Mouse (Mus musculus): ENCODE results near the gene Gstm3. TPM values are rescaled to one million over a fixed set of nuclear protein-coding genes. Genes with fewer than 3 reads are reported as not detected.
A peak's percentile ranks its signal among the peaks of the same experiment; 100 is the strongest.
"Not testable (repeated sequence)": the region's sequence is repeated elsewhere in the genome, so short reads cannot be mapped to it uniquely, and the experiment has no call there.

The Gstm3 gene
- total and polyA plus RNA-seq, 3 experiments: 0.58 TPM; not detected in 2

DNA sequence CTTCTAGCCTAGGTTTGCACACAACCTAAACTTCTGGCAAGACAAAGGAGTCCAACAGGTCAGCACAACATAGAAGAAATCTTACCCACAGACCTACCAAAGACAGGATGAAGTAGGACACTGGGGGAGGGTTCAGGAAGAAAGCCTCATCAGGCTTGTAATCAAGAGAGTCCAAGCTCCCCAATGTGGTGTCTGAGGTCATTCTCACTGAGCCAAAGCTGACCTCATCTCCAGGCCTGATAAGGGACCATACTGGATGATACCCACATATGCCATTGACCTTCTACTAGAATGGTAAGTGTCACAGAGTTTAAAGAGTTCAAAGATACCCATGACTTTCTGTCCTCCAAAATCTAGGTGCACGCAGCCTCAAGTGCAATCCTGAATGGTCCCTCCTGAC, 5.2 kb upstream of the Gstm3 start:
- DNase-seq: peak; percentile 43

DNA sequence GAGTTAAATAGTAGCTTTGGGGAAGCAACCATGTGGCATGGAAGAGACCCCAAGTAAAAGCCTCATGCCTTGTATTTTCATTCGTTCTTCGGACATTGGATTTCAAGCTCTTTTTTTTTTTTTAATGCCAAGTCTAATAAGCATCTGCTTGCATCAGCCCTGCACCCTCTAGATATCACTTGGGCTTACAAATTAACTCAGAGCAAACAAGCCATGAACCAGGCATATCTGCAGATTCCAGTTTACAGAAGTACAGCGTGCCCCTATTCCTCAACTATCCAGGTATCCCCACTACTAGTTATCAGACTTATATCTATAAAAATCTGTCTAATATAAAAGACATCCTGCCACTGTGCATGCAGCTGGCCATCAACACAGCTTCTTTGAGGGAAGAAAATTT, 3.0 kb upstream of the Gstm3 start:
- no peak for DNase-seq

DNA sequence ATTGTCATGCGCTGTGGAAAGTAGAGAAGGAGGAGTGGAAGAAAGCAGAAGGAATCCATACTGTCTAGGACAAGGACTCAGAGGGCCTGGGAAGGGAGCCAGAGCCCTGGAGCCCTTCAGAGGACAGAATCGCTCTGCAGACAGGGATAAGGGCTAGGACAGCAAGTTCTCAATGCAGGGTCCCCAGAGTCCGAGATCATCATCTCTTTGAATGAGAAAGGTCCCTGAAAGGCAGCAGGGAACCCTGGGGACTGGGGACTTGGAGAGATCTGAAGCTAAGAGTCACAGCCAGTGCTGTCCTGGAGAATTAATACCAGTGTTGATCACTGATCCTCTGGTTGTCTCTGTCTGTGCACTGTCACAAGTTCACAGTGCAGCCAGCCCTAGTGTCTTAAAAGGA, 2.0 kb upstream of the Gstm3 start:
- not testable (repeated sequence) for DNase-seq

DNA sequence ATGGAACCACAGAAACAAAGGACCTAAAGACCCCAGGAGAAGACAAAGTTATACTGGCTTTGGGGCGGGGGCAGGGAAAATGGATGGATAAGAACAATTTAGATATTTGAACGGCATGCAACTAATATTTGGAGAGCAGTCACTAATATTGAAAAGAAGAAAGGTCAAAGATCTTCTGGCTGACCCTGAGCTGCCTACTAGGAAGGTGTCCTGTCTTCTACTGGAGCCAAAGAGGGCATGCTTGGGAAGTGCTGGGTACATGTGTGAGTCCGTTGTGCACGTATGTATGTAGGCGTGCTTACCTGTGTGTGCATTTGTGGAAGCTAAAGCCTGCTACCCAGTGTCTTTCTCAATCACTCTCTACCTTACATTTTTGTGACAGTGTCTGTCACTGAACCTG, 2.5 kb downstream of the Gstm3 start:
- no peak for DNase-seq

DNA sequence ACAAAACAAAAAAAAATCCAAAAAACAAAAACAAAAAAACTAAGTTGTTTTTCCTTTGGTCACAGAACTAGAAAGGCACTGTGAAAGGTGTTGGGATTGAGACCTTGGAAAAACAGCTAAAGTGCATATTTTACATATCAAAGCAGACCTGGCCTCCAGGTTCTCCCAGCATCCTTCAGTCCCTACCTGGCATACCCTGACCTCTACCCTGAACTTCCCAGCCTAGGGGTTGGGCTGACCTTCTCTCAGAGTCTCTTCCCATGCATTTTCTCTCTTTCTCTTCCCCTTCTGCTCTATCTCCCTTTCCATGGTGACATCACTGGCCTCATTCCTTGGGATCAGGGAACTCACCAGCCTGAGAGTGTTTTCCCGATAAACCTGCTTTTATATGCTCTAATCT, 3.5 kb downstream of the Gstm3 start:
- DNase-seq: no peak

DNA sequence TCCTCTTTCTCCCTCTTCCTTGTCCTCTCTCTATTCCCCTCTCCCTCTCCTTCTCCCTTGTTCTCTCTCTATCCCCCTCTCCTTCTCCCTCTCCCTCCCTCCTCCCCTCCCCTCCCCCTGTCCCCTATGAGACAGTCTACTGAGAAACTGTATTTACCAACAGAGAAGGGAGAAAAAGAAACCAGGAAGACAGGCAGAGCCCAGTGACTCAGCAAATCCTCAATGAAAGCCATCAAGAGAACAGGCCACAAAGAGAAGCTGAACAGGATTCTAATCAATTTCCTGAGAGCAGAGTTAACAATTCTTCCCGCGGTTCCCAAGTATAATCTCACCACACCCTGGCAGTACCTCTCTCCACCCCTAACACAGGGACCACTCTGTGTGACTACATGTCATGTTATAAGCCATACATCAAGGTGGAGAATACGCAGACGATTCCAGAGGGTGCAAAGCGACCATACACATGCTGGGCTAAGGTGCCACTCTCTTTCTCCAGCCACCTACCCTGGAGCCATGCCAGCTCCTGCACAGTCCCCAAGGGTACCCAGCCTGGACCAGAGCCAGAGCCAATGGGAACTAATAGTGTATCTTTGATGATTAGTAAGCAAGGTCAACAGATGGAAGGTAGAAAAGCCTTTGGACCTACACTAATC, 4.3 kb downstream of the Gstm3 start:
- DNase-seq: peak; percentile 42

DNA sequence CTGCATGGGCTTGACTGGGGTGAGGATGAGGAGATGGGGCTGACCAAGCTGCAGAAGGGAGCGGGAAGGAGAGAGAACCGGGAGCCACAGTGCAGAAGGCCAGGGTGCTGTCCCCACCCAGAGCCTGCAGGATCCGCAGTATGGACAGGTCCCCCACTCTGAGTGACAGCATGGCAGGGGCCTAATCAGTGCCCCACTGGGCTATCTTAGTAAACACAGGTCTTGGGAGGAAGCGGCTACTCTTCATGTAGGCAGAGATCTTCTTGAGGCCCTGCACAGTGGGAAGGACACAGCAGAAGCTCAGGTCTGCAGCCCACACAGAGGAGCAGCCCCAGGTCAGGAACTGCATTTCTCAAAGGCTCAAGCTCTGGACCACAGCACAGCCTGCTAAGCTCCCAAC, 5.1 kb downstream of the Gstm3 start:
- no peak for DNase-seq

DNA sequence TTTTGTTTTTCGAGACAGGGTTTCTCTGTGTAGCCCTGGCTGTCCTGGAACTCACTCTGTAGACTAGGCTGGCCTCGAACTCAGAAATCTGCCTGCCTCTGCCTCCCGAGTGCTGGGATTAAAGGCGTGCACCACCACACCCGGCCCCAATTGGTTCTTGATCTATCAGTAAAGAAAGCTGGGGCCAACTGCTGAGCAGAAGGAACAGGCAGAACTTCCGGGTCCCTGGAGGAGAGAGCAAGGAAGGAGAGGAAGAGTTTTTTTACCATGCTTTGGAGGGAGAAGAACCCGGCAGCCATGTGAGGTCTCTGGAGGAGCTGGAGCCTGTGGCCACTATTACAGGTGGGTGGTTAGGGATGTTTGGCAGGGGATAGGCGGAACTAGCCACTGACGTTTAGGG, 13.8 kb downstream of the Gstm3 start:
- not testable (repeated sequence) for DNase-seq

DNA sequence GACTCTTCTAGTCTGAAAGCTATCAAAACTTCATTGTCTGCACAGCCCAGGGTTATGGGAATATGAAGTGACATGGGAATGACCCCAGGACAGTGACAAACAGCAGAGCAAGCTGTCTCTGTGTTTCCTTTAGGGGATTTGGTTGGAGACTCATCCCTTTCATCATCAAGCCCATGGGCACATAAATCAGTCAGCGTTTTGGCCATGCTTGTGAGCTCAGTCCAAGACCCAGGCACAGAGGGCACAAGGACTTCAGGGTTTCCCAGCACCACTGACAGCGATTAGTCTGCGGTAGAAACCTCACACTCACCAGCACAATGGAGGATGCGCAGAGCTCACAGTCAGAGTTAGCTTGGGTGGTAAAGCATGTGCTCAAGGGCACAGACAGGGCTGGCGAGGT, 15.2 kb downstream of the Gstm3 start:
- peak; percentile 82 for DNase-seq

DNA sequence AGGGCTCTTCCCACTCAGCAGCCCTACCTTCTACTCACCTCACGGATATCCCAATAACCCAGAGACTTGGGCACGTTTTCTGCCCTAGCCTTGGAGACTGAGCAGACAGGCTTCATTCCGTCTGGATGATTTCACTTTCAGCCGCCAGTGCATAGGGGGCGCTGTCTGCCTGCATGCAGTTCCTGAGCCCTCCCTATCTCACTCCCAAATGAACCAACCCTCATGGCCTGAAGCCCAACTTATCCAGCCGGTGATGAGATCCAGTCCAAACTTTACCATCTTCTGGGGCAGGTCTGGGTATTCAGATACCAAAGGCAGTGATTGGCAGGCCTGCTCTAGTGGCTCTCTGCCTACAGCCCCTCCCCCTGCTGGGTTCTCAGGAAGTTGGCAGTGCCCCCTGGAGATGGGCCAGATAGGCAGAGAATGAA, 15.7 kb downstream of the Gstm3 start:
- peak; percentile 90 for DNase-seq

DNA sequence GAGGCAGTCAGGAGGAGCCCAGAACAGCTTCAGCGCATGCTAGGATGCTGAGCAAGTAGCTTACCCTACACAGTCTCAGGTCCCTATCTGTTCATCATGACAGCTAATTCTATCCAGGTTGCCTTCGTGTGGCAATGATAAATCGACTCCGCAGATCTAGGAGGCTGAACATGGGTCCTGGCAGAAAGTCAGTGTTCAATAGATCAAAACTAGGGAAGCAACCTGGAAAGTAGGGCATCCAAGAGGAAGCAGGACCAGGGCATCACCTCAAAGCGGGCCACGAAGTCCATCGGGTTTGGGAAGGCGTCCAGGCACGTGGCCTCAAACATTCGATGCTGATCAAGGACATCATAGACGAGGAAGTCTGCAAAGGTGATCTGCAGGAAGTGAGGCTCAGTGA, 18.6 kb downstream of the Gstm3 start:
- no peak for DNase-seq

DNA sequence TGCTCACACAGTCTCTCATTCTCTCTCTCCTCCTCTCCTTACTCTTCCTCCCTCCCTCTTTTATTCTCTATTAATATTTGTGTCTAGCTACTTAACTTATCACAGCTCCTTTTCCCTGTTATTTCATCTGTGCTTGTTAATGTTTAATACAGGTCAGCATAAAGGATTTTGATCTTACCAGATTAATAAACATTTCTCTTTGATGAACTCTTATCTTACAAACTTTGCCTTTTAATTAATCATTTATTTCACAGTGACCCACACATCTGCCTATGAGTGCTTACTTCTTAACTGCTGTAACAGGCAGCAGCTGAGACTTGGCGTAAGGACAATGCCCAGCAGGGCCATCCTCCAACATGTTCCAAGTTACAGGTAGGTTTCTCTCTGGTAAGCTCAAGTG, 19.6 kb downstream of the Gstm3 start:
- DNase-seq: not testable (repeated sequence)

DNA sequence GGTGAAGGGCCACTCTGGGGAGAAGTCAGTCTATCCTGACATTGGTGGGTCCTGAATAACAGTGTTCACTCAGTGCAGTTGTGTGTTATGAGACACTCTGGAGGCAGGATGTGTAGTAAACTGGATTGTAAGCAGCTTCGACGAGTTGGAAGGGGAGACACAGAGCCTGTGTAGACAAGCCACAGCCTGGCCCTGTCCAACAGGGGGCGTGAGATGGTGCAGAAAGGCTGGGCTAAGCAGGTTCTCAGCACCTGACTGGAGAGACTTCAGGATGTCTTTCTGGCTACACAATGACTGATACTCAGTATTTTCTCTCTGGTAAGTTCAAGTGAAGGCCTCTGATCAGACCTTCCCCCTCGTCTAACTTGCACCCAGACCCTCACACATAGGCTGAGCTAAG, 23.4 kb downstream of the Gstm3 start:
- no peak for DNase-seq

DNA sequence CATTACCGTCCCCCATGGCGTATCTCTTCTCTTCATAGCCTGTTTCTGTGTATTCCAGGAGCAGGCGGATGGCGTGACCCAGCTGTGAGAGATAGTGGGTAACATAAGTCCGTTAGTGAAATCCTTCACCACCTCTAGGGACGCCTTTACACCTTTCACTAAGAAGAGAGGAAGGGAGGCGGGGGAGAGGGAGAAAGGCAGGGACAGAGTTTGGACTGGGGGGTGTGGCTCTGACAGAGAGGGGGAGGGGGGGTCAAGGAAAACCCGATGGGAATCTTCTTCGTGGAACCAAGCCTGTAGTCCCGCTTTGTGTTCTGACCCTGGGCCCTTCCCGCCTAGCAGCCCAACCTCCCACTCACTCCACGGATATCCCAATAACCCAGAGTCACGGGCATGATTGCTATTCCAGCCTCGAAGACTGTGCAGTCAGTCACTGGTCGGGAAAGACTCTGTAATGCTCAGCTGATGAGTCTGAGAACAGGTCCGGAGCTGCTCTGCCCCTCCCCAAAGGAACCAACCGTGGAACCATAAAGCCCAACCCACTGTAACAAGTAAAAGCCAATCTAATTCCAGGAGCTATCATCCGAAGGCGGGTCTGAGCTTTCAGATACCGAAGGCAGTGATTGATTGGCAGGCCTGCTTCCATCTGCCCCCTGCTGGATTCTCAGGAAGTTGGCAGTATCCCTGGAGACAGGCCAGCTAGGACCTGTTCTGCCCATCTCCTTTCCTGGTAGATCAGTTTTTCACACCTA, 25.7 kb downstream of the Gstm3 start, which contains the start of gene Gstm6:
Gstm6 (minus strand) TSS at position 511 of the 752 bp plus-strand sequence.
- no peak for DNase-seq

DNA sequence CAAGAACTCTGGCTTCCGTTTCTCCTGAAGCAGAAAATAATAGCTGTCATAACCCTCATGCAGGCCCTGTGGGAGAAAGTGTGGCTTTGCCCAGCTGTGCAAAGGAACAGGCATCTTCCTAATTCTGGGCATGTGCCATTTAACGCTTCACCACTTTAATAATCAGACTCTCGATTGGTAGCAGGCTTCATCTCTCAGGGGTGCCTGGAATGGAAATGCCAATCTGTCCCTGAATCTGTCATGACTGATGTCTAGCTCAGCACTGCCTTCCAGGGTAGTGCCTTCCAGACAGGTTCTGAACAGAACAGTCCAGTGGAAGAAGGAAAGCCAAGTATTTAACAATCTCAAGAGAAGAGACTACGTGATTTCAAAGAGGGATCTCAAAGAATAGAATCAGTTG, 27.8 kb downstream of the Gstm3 start:
- DNase-seq: no peak

DNA sequence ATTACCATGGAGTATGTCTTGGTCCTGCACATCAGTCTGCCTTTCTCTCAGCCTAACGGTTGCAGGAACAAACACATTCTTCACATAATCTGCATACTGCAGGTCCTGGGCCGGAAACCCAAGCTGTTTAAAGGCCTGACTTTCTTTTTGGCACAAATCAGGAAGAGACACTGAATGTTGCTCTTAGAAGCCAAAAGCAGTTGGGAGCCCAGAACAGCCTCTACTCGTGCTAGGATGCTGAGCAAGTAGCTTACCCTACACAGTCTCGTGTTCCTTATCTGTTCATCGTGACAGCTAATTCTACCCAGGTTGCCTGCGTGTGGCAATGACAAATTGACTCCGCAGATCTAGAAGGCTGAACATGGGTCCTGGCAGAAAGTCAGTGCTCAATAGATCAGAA, 28.6 kb downstream of the Gstm3 start:
- DNase-seq: no peak

DNA sequence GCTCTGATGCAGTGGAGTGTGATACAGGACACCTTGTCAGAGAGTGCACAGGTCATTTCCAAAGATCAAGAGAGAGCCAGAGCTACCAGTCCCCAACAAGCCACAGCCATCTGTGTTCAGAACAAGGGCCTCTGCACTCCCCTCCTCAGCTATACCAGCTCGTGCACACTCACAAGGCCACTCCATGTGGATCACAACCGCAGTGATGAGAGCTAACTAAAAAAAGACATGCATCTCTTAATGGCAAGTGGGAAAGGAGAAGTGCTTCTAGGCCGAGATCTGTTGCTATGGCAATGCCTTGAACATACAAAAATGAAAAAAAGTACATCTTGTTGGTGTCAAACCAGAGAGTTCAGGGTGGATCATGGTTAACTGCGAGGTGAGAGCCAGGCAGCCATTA, 29.3 kb downstream of the Gstm3 start:
- no peak for DNase-seq

DNA sequence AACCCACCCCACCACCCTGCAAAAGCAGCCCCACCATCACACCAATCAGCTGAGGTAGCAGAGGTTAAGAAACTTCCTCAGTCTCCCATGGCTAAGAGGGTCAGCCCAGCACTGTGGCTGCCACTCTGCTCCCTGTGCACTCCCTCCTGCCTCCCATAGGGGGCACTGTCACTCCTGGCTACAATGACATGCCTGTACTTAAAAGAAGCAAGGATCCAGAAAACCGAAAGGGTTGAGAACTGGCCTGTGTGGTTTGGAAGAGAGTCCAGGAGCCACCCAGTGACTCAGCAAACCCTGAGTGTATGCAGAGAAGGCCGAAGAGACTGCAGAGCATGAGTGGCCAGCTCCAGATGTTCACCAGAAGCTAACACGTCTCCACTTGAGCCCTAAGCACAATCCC, 29.7 kb downstream of the Gstm3 start:
- DNase-seq: peak; percentile 86

DNA sequence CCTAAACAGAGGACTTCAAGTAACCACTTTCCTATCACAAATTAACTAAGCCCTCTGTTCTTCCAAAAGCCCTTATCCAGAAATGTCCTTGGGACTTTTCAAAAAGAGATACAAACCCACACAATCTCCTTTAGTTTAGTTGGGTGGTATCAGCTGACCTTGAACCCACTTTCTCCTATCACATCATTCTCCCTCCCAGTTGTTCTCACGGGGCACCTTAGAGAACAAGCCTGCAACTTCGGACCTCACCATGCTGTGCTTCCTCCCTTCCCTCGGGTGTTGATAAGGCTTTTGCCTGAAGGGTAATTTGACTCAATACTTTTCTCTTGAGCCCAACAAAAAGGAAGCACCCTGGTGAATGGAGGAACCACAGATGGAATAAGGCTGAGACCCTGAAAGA, 33.2 kb downstream of the Gstm3 start:
- no peak for DNase-seq

DNA sequence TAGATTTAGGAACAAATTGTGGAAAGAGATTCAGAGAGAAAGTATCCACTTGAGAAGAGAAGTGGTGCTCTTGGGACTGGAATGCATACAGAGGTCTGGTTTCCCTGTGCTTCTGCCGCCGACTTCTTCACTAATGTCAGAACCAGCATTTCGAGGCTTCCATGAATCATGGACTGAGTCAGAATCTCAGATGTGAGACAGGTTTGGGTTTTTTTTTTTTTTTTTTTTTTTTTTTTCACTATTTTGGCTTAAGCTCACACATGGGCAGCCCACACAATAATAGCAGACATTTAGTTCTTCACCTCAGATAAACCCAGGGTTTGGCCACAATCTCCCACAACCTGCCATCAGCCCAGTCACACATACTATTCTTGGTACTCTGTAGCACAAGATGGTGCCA, 33.8 kb downstream of the Gstm3 start:
- no peak for DNase-seq

DNA sequence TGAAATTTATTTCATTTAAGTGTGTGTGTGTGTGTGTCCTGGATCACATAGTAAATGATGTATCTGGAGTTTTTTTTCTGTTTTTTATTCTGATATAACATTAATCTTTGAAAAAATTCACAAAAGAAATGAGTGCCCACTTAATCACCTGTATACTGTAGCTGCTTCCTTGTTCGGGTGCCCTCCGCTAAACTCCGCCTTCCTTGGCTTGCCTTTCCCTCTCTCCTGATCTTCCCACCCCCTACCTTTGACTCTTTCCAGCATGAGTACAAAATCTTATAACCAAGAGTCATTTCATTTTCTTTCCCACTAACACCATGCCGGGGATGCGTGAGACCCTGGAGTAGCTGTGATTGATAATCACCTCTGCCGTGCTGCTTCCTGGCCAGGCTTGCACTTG, 37.0 kb downstream of the Gstm3 start:
- DNase-seq: no peak

DNA sequence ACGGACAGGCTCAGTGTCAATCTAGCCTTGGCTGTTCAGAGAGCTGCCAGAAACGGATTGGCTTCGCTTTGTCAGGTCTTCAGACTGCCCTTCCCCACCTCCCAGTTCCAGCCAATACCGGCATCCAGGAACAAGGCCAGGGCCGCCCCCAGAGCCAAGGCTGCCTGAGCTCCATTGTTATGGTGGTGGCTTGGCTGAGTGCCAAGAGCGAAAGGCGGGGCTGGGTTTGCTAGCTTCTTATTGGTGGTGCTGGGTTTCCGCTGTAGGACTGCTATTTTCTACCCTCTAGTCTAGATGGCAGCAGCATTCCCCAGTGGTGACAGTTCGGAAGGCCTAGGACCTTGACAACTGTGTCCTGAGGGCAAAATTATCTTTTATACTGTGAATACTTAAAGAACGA, 37.4 kb downstream of the Gstm3 start, which contains the start of gene Gstm7:
Gstm7 (minus strand) TSS at position 148 of the 400 bp plus-strand sequence.
- peak; percentile 100 for DNase-seq

DNA sequence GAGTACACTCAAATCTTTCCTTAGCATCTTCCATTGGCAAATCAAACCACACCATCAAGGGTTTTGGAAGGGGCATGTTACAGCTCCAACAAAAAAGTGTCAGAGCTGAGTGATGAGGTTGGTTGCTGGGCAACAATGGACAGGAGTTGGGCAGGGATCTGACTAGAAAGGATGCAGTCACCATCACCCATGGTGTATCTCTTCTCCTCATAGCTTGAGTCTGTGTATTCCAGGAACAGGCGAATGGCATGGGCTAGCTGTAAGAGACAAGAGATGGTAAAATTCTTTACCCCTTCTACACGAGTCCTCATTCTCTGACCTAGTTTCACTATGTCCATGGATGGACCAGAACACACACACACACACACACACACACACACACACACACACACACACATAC, 37.9 kb downstream of the Gstm3 start:
- DNase-seq: no peak

DNA sequence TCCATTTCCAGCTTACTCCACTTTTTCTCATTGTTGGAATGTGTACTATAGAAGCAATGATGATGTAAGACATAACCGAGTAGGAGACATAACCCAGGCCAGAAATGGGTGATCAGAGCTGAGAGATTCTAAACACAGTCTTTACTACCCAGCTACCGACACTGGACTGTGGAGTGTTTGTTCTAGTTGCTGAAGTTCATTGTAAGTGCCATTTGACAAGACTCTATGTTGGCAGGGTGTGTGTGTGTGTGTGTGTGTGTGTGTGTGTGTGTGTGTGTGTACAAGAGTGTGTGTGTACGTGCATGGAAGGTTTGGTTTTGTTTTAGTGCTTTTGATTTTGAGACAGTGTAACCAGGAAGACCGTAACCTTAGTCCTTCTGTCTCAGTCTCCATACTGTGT, 39.4 kb downstream of the Gstm3 start:
- no peak for DNase-seq

Data from adrenal gland, adult 2 months (tissue).